Mouse (Mus musculus) MEL (cell line): Measurements from ENCODE around the gene Thada.

ENCODE experiments used
- BHLHE40 ChIP-seq: IDR thresholded peaks from 2 replicates; pipeline ENCODE4 v1.6.1; 2012; ENCODE audit warnings: low read depth, mild to moderate bottlenecking, inconsistent platforms, low read length, improper control_type of control experiment, borderline replicate concordance
- CTCF ChIP-seq, 3 experiments: IDR thresholded peaks in 2 of 3; conservative IDR thresholded peaks in 1 of 3; 2 replicates each; pipeline ENCODE4 v1.5.1; 2011 to 2012; ENCODE audit warnings: low read length in 3 of 3, low read depth in 2 of 3, mild to moderate bottlenecking in 2 of 3, improper control_type of control experiment in 1 of 3, inconsistent platforms in 1 of 3, mixed read lengths in 1 of 3, moderate library complexity in 1 of 3; ENCODE audit not compliant: control insufficient read depth in 1 of 3, insufficient read depth in 1 of 3, poor library complexity in 1 of 3, severe bottlenecking in 1 of 3
- E2F4 ChIP-seq: IDR thresholded peaks from 2 replicates; pipeline ENCODE4 v1.6.1; 2011; ENCODE audit warnings: low read depth, low read length, improper control_type of control experiment, borderline replicate concordance
- ELF1 ChIP-seq: IDR thresholded peaks from 2 replicates; pipeline ENCODE4 v1.6.1; 2014; ENCODE audit warnings: low read depth, mild to moderate bottlenecking, inconsistent platforms, low read length, improper control_type of control experiment, moderate library complexity
- GATA1 ChIP-seq: IDR thresholded peaks from 2 replicates; pipeline ENCODE4 v1.6.1; 2011; ENCODE audit warnings: low read depth, low read length, improper control_type of control experiment
- HCFC1 ChIP-seq: IDR thresholded peaks from 2 replicates; pipeline ENCODE4 v1.6.1; 2012; ENCODE audit warnings: low read depth, mild to moderate bottlenecking, inconsistent platforms, low read length, improper control_type of control experiment, moderate library complexity
- MEF2A ChIP-seq: IDR thresholded peaks from 2 replicates; pipeline ENCODE4 v1.6.1; 2014; ENCODE audit warnings: low read depth, mild to moderate bottlenecking, inconsistent platforms, low read length, improper control_type of control experiment; ENCODE audit not compliant: poor library complexity, insufficient replicate concordance, severe bottlenecking; ENCODE audit errors: extremely low read depth
- NRF1 ChIP-seq: IDR thresholded peaks from 2 replicates; pipeline ENCODE4 v1.6.1; 2014; ENCODE audit warnings: low read depth, mild to moderate bottlenecking, inconsistent platforms, low read length, improper control_type of control experiment, moderate library complexity; ENCODE audit not compliant: poor library complexity, insufficient read depth, severe bottlenecking
- POLR2A ChIP-seq, 2 experiments: IDR thresholded peaks; 2 replicates each; pipeline ENCODE4 v1.6.1; 2011 to 2012; ENCODE audit warnings: low read length in 2 of 2, mild to moderate bottlenecking in 2 of 2, control low read depth in 1 of 2, improper control_type of control experiment in 1 of 2, low read depth in 1 of 2, moderate library complexity in 1 of 2; ENCODE audit not compliant: control insufficient read depth in 1 of 2, insufficient read depth in 1 of 2, poor library complexity in 1 of 2
- RAD21 ChIP-seq: IDR thresholded peaks from 2 replicates; pipeline ENCODE4 v1.6.1; 2011; ENCODE audit warnings: mild to moderate bottlenecking, low read depth, low read length, improper control_type of control experiment
- UBTF ChIP-seq: IDR thresholded peaks from 2 replicates; pipeline ENCODE4 v1.6.1; 2012; ENCODE audit warnings: low read depth, mild to moderate bottlenecking, inconsistent platforms, low read length, improper control_type of control experiment, moderate library complexity, borderline replicate concordance; ENCODE audit not compliant: insufficient read depth
- USF2 ChIP-seq, 2 experiments: IDR thresholded peaks; 2 replicates each; pipeline ENCODE4 v1.6.1; 2011 to 2012; ENCODE audit warnings: improper control_type of control experiment in 2 of 2, low read length in 2 of 2, borderline replicate concordance in 1 of 2, inconsistent platforms in 1 of 2, low read depth in 1 of 2, mild to moderate bottlenecking in 1 of 2; ENCODE audit not compliant: insufficient read depth in 1 of 2
- ZC3H11A ChIP-seq: IDR thresholded peaks from 2 replicates; pipeline ENCODE4 v1.6.1; 2012; ENCODE audit warnings: low read depth, mild to moderate bottlenecking, inconsistent platforms, low read length, improper control_type of control experiment
- ZNF384 ChIP-seq: IDR thresholded peaks from 2 replicates; pipeline ENCODE4 v1.6.1; 2012; ENCODE audit warnings: low read depth, mild to moderate bottlenecking, inconsistent platforms, low read length, improper control_type of control experiment

- TF ChIP-seq ZC3H11A (no peak), POLR2A (IDR thresholded peaks at IDR 0.05; ENCODE audit: control insufficient read depth in 1 of 2, insufficient read depth in 1 of 2, low read depth in 1 of 2, low read length in 2 of 2, poor library complexity in 1 of 2) (no peak), CTCF (IDR thresholded peaks at IDR 0.05 in 2 of 3, conservative IDR thresholded peaks at IDR 0.05 in 1 of 3; ENCODE audit: control insufficient read depth in 1 of 3, insufficient read depth in 1 of 3, low read depth in 2 of 3, low read length in 3 of 3, poor library complexity in 1 of 3, severe bottlenecking in 1 of 3) (no peak), RAD21 (no peak), BHLHE40 (no peak), HCFC1 (no peak), ELF1 (no peak), GATA1 (no peak), USF2 (IDR thresholded peaks at IDR 0.05; ENCODE audit: borderline replicate concordance in 1 of 2, insufficient read depth in 1 of 2, low read depth in 1 of 2, low read length in 2 of 2) (no peak), E2F4 (no peak), NRF1 (no peak), MEF2A (no peak), ZNF384 (no peak), UBTF (no peak)
Measured at GRCm38 (mm10) chr17:84149566-84149965, 316.4 kb downstream of the Thada start.
